Mouse (Mus musculus): ENCODE measurements around the gene Actr10. TPM values are rescaled to one million over a fixed set of nuclear protein-coding genes. Genes with fewer than 3 reads are reported as not detected.
A peak's percentile ranks its signal among the peaks of the same experiment; 100 is the strongest.

Gene Actr10
- total and polyA plus RNA-seq, 3 experiments: 60.2 to 168 (median 135) TPM

- Histone ChIP-seq H3K4me3 (replicated peaks in 1 of 3; ENCODE audit: low read depth in 2 of 3, low read length in 2 of 3, poor library complexity in 1 of 3) (no peak overlapping the region), H3K9ac (ENCODE audit: insufficient read depth, low read depth) (no peak overlapping the region), H3K27ac (ENCODE audit: insufficient read depth, low read depth) (no peak overlapping the region), H3K4me1 (ENCODE audit: control insufficient read depth in 1 of 2, insufficient read depth in 2 of 2) (no peaks in the 10 kb centered on the region), H3K79me2 (replicated peaks; ENCODE audit: control insufficient read depth, extremely low read depth, insufficient read depth, poor library complexity, severe bottlenecking) (no peaks in the 10 kb centered on the region), H3K9me3 (replicated peaks; ENCODE audit: low read length) (no peaks in the 10 kb centered on the region), H3K27me3 (replicated peaks) (no peaks in the 10 kb centered on the region), H3K36me3 (replicated peaks in 1 of 2; ENCODE audit: control insufficient read depth in 1 of 2, insufficient read depth in 1 of 2, low read length in 1 of 2) (peaks cover 0 to 35% of the 10 kb centered on the region in 2 experiments), H3K4me2 (ENCODE audit: insufficient read depth, low read depth, poor library complexity, severe bottlenecking) (no peak overlapping the region)
- in situ Hi-C loops (cut with MboI; ENCODE audit: low pct_ligation_motif_present, low pct_unique_long_range_greater_than_20kb, low sequenced_read_pairs): no loop called here
- dilution Hi-C loops (cut with MboI; ENCODE audit: extremely low pct_ligation_motif_present, extremely low pct_unique_long_range_greater_than_20kb, low sequenced_read_pairs): no loop called here
- DNase-seq (ENCODE audit: extremely low read depth): no peak
- TF ChIP-seq BHLHE40 (IDR thresholded peaks at IDR 0.05; ENCODE audit: low read depth, low read length) (no peak), CHD1 (IDR thresholded peaks at IDR 0.05; ENCODE audit: low read depth, low read length) (no peak), JUND (conservative IDR thresholded peaks at IDR 0.05; ENCODE audit: low read depth, low read length) (no peak), ZC3H11A (IDR thresholded peaks at IDR 0.05; ENCODE audit: low read depth, low read length) (no peak), CTCF (conservative IDR thresholded peaks at IDR 0.05 in 1 of 2, IDR thresholded peaks at IDR 0.05 in 1 of 2; ENCODE audit: low read depth in 2 of 2, low read length in 2 of 2) (peak; percentile 22 to 47; a peak in 2 of 4 replicates), E2F4 (IDR thresholded peaks at IDR 0.05; ENCODE audit: insufficient replicate concordance, low read depth, low read length) (no peak), SMC3 (IDR thresholded peaks at IDR 0.05; ENCODE audit: low read depth, low read length) (peak; percentile 19)
These were observed 40.2 kb upstream of the Actr10 start for GRCm38 (mm10) chr12:70897434-70897833.

GRCm38 (mm10) chr12:70898450-70898849, 39.2 kb upstream of the Actr10 start:
- in situ Hi-C loops (cut with MboI; ENCODE audit: low pct_ligation_motif_present, low pct_unique_long_range_greater_than_20kb, low sequenced_read_pairs) (no loop called here), dilution Hi-C loops (cut with MboI; ENCODE audit: extremely low pct_ligation_motif_present, extremely low pct_unique_long_range_greater_than_20kb, low sequenced_read_pairs) (no loop called here)
- Histone ChIP-seq H3K27me3 (replicated peaks) (no peaks in the 10 kb centered on the region), H3K79me2 (replicated peaks; ENCODE audit: control insufficient read depth, extremely low read depth, insufficient read depth, poor library complexity, severe bottlenecking) (no peaks in the 10 kb centered on the region), H3K4me2 (ENCODE audit: insufficient read depth, low read depth, poor library complexity, severe bottlenecking) (no peak overlapping the region), H3K9ac (ENCODE audit: insufficient read depth, low read depth) (no peak overlapping the region), H3K4me1 (ENCODE audit: control insufficient read depth in 1 of 2, insufficient read depth in 2 of 2) (no peaks in the 10 kb centered on the region), H3K4me3 (replicated peaks in 1 of 3; ENCODE audit: low read depth in 2 of 3, low read length in 2 of 3, poor library complexity in 1 of 3) (no peak overlapping the region), H3K36me3 (replicated peaks in 1 of 2; ENCODE audit: control insufficient read depth in 1 of 2, insufficient read depth in 1 of 2, low read length in 1 of 2) (peaks cover 0 to 31% of the 10 kb centered on the region in 2 experiments), H3K27ac (ENCODE audit: insufficient read depth, low read depth) (no peak overlapping the region), H3K9me3 (replicated peaks; ENCODE audit: low read length) (no peaks in the 10 kb centered on the region)
- TF ChIP-seq MAX (IDR thresholded peaks at IDR 0.05; ENCODE audit: low read length): no peak
- TF ChIP-seq NELFE (IDR thresholded peaks at IDR 0.05; ENCODE audit: low read depth, low read length): no peak
- no peak for TF ChIP-seq GABPA (IDR thresholded peaks at IDR 0.05; ENCODE audit: insufficient replicate concordance, low read depth, low read length)
- no peak for TF ChIP-seq MEF2A (IDR thresholded peaks at IDR 0.05; ENCODE audit: borderline replicate concordance, low read depth, low read length)
- no peak for TF ChIP-seq PAX5 (IDR thresholded peaks at IDR 0.05; ENCODE audit: low read length)
- TF ChIP-seq CTCF (conservative IDR thresholded peaks at IDR 0.05 in 1 of 2, IDR thresholded peaks at IDR 0.05 in 1 of 2; ENCODE audit: low read depth in 2 of 2, low read length in 2 of 2): peak; percentile 22 to 47; a peak in 2 of 4 replicates
- no peak for TF ChIP-seq USF1 (IDR thresholded peaks at IDR 0.05; ENCODE audit: low read depth, low read length)
- no peak for TF ChIP-seq USF2 (conservative IDR thresholded peaks at IDR 0.05; ENCODE audit: low read depth, low read length)
- no peak for TF ChIP-seq ZC3H11A (IDR thresholded peaks at IDR 0.05; ENCODE audit: low read depth, low read length)
- TF ChIP-seq MAFK (IDR thresholded peaks at IDR 0.05; ENCODE audit: insufficient replicate concordance, low read length): peak; percentile 75
- peak; percentile 35 for TF ChIP-seq SMC3 (IDR thresholded peaks at IDR 0.05; ENCODE audit: low read depth, low read length)
- TF ChIP-seq IRF4 (IDR thresholded peaks at IDR 0.05; ENCODE audit: low read depth, low read length): no peak
- no peak for TF ChIP-seq RCOR1 (conservative IDR thresholded peaks at IDR 0.05; ENCODE audit: low read depth, low read length)
- TF ChIP-seq MAZ (IDR thresholded peaks at IDR 0.05; ENCODE audit: low read depth, low read length): no peak
- TF ChIP-seq HCFC1 (IDR thresholded peaks at IDR 0.05; ENCODE audit: low read depth, low read length): no peak
- TF ChIP-seq ZMIZ1 (IDR thresholded peaks at IDR 0.05; ENCODE audit: low read depth, low read length): no peak
- no peak for TF ChIP-seq KAT2A (IDR thresholded peaks at IDR 0.05; ENCODE audit: insufficient replicate concordance, low read length)
- no peak for TF ChIP-seq ZKSCAN1 (IDR thresholded peaks at IDR 0.05; ENCODE audit: borderline replicate concordance, low read depth, low read length)
- DNase-seq (ENCODE audit: extremely low read depth): no peak
